Mouse (Mus musculus) spleen, adult 2 months (tissue): ENCODE results near the gene Smap2. TPM values are rescaled to one million over a fixed set of nuclear protein-coding genes. Genes with fewer than 3 reads are reported as not detected.
A peak's percentile ranks its signal among the peaks of the same experiment; 100 is the strongest.

Experiments
- DNase-seq, 2 experiments: peaks; one replicate each; pipeline versions ENCODE4 v3.0.0 to v3.0.0-alpha.2; 2012 to 2021; ENCODE audit warnings: low spot score in 2 of 2, low read depth in 1 of 2
- H3K27ac ChIP-seq: fragments of 200-500 bp; 2 replicates; pipeline ENCODE4 v1.5.1; 2012; ENCODE audit warnings: low read length, inconsistent platforms; ENCODE audit not compliant: insufficient read depth
- H3K27me3 ChIP-seq: fragments of 200-500 bp; 2 replicates; pipeline ENCODE4 v1.6.1; 2012; ENCODE audit warnings: mild to moderate bottlenecking, moderate library complexity, low read length, inconsistent platforms; ENCODE audit not compliant: control insufficient read depth, insufficient read depth
- H3K36me3 ChIP-seq: fragments of 200-500 bp; 2 replicates; pipeline ENCODE4 v1.6.1; 2012; ENCODE audit warnings: mild to moderate bottlenecking, low read length, inconsistent platforms; ENCODE audit not compliant: control insufficient read depth, insufficient read depth
- H3K4me1 ChIP-seq: fragments of 200-500 bp; 2 replicates; pipeline ENCODE4 v1.6.1; 2011; ENCODE audit warnings: inconsistent platforms; ENCODE audit not compliant: control insufficient read depth, insufficient read depth, insufficient read length
- H3K4me3 ChIP-seq: fragments of 200-500 bp; 2 replicates; pipeline ENCODE4 v1.5.1; 2011; ENCODE audit warnings: mild to moderate bottlenecking, inconsistent platforms; ENCODE audit not compliant: insufficient read depth, insufficient read length; ENCODE audit errors: extremely low read depth
- CTCF ChIP-seq: fragments of 200-500 bp; IDR thresholded peaks from 2 replicates; pipeline ENCODE4 v1.5.1; 2011; ENCODE audit warnings: mild to moderate bottlenecking, inconsistent platforms; ENCODE audit not compliant: insufficient read depth, insufficient read length, insufficient replicate concordance; ENCODE audit errors: extremely low read depth
- POLR2A ChIP-seq: fragments of 200-500 bp; IDR thresholded peaks from 2 replicates; pipeline ENCODE4 v1.6.1; 2011; ENCODE audit warnings: low read depth, low read length, inconsistent platforms
- WGBS: fragments of 180-500 bp; shearing (Covaris S2); methylation state at CpG from one replicate; pipeline ENCODE4 v1.1.7; 2018; 5-methylcytosine and 5-hydroxymethylcytosine counted together
- polyA plus RNA-seq: library from polyadenylated mRNA; depleted of rRNA; stranded (reverse); fragments of >200 nt; gene quantifications from 2 replicates; pipeline ENCODE4 v1.2.3, GENCODE M21; 2012

Gene Smap2
- polyA plus RNA-seq, 1 experiment, result 63.7 TPM

GRCm38 (mm10) chr4:121021911-121022310 lies 4.9 kb upstream of the Smap2 start:
- DNase-seq, result no peak
- no peak overlapping the region for H3K4me3 ChIP-seq
- H3K4me1 ChIP-seq, result peaks cover 19% of the 10 kb centered on the region; the same call in 1 of the 2 replicates
- TF ChIP-seq CTCF, result no peak
- no peak for TF ChIP-seq POLR2A
- H3K27ac ChIP-seq, result no peak overlapping the region
- H3K27me3 ChIP-seq, result no peaks in the 10 kb centered on the region
- no peaks in the 10 kb centered on the region for H3K36me3 ChIP-seq

GRCm38 (mm10) chr4:121020040-121020790 lies 3.2 kb upstream of the Smap2 start:
- DNase-seq, result no peak
- no peaks in the 10 kb centered on the region for H3K27me3 ChIP-seq

GRCm38 (mm10) chr4:121018250-121018649 lies 1.2 kb upstream of the Smap2 start:
- peaks cover 8% of the 10 kb centered on the region; the same call in 1 of the 2 replicates for H3K4me1 ChIP-seq
- 46% methylated on average over 3 of the region's 3 CpGs for WGBS
- TF ChIP-seq CTCF, result no peak
- no peak for TF ChIP-seq POLR2A
- DNase-seq, result no peak
- H3K4me3 ChIP-seq, result no peak overlapping the region
- no peaks in the 10 kb centered on the region for H3K36me3 ChIP-seq
- H3K27ac ChIP-seq, result no peak overlapping the region
- H3K27me3 ChIP-seq, result no peaks in the 10 kb centered on the region

More at GRCm38 (mm10) chr4:121020040-121020790, 3.2 kb upstream of the Smap2 start:
- no peak for TF ChIP-seq CTCF
- no peak for TF ChIP-seq POLR2A
- Histone ChIP-seq H3K36me3 (no peaks in the 10 kb centered on the region), H3K4me3 (no peak overlapping the region), H3K4me1 (peaks cover 15% of the 10 kb centered on the region; the same call in 1 of the 2 replicates), H3K27ac (no peak overlapping the region)
- WGBS, result 81% methylated on average over 10 of the region's 10 CpGs

GRCm38 (mm10) chr4:121016021-121016898 lies 787 bp downstream of the Smap2 start:
- TF ChIP-seq POLR2A, result peak; percentile 5; the same call in 1 of the 2 replicates
- no peak for TF ChIP-seq CTCF
- peak in 1 of 2 experiments; percentile 38 for DNase-seq
- WGBS, result under 1% methylated on average over 40 of the region's 40 CpGs
- H3K27me3 ChIP-seq, result no peaks in the 10 kb centered on the region
- H3K4me3 ChIP-seq, result peak overlapping the region; percentile 99
- H3K27ac ChIP-seq, result peak overlapping the region; percentile 92
- peaks cover 13% of the 10 kb centered on the region; the same call in 1 of the 2 replicates for H3K4me1 ChIP-seq
- H3K36me3 ChIP-seq, result no peaks in the 10 kb centered on the region

DNA sequence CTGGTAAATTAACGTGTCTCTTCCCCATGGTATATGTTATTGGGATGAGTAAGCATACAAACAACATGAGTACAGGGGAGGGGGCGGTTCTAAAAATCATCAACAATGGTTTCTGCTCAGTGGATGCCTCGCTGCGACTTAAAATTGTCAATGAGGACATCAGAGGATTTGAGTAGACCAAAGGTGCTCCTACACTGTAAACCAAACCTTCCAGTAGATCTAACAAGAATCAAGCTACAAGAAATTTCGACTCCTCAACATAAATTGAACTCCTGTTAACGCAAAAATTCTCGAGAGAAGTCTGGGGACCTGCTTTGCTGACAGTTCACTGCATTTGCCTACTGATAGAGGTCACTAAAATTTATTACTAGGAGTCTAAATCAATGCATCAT lies 1.8 kb downstream of the Smap2 start:
- WGBS, result 27% methylated on average over 7 of the region's 7 CpGs
- Histone ChIP-seq H3K4me3 (peak overlapping the region; percentile 99), H3K36me3 (no peaks in the 10 kb centered on the region), H3K27ac (peak overlapping the region; percentile 77), H3K4me1 (peaks cover 17% of the 10 kb centered on the region; the same call in 1 of the 2 replicates), H3K27me3 (no peaks in the 10 kb centered on the region)
- DNase-seq, result no peak
- TF ChIP-seq POLR2A, result no peak
- no peak for TF ChIP-seq CTCF

- peak overlapping the region; percentile 77 for H3K27ac ChIP-seq
- 19% methylated on average over 10 of the region's 10 CpGs for WGBS
Observed at GRCm38 (mm10) chr4:121014594-121015267, 2.3 kb downstream of the Smap2 start.

More at GRCm38 (mm10) chr4:121014594-121015267, 2.3 kb downstream of the Smap2 start:
- DNase-seq, result peak; percentile 34 to 67
- H3K4me1 ChIP-seq, result peaks cover 17% of the 10 kb centered on the region; the same call in 1 of the 2 replicates
- H3K27me3 ChIP-seq, result no peaks in the 10 kb centered on the region
- H3K36me3 ChIP-seq, result no peaks in the 10 kb centered on the region
- peak overlapping the region; percentile 99; the same call in 1 of the 2 replicates for H3K4me3 ChIP-seq
- TF ChIP-seq CTCF (no peak), POLR2A (no peak)
